Comparison of ENCODE assay signal across 10 mouse cellular contexts in genomic region chr19:29271147-29271578, GRCm38 (mm10). TPM values are rescaled to one million over a fixed set of nuclear protein-coding genes. Genes with fewer than 3 reads are reported as not detected.
A peak's percentile ranks its signal among the peaks of the same experiment; 100 is the strongest.
DNase-seq lines count a peak whose midpoint lies in the region; ATAC-seq and TF ChIP-seq lines count a peak whose summit lies in the region.
"Had no signal": no experiment of that assay in that cellular context is flagged by ENCODE, and none has a peak within 500 bp of the region (broad histone marks: within the 10 kb centered on the region; RNA-seq: fewer than 3 reads in every experiment).

No protein-coding gene starts in this region.

- in situ Hi-C loops in Patski (cut with MboI; ENCODE audit: low pct_unique_long_range_greater_than_20kb), result no loop called here

- no peak overlapping the region for H3K9ac ChIP-seq in kidney, postnatal 0 days (ENCODE audit: low read depth, low read length)
- no peak overlapping the region for H3K9ac ChIP-seq in forebrain, embryonic 15.5 days (replicated peaks)
- H3K9ac ChIP-seq: embryonic facial prominence, embryonic 12.5 days; liver, embryonic 13.5 days had no signal

- POLR2A ChIA-PET in Patski (lab: Charles Lee), result interaction anchor here (1.3 kb wide), 1 partner anchor 14 kb away, joined by 3 read pairs; no protein-coding TSS in a partner anchor

- no peak for TF ChIP-seq POLR2A in thymus, adult 2 months (IDR thresholded peaks at IDR 0.05; ENCODE audit: control insufficient read depth, extremely low read depth, insufficient read depth, low read length, poor library complexity)

- no peak overlapping the region for H3K4me2 ChIP-seq in kidney, postnatal 0 days (ENCODE audit: low read length)
- no peak overlapping the region for H3K4me2 ChIP-seq in forebrain, embryonic 15.5 days (replicated peaks)
- H3K4me2 ChIP-seq: embryonic facial prominence, embryonic 12.5 days; liver, embryonic 13.5 days had no signal

- no peaks in the 10 kb centered on the region for H3K36me3 ChIP-seq in kidney, postnatal 0 days (ENCODE audit: insufficient read depth, low read length)
- H3K36me3 ChIP-seq in hindbrain, embryonic 10.5 days, result no peaks in the 10 kb centered on the region; the same call in 1 of the 2 replicates
- peaks cover 12% of the 10 kb centered on the region; the same call in 1 of the 2 replicates for H3K36me3 ChIP-seq in thymus, adult 2 months (ENCODE audit: control insufficient read depth, insufficient read depth, low read length)
- H3K36me3 ChIP-seq in forebrain, embryonic 15.5 days, result peaks cover 5% of the 10 kb centered on the region; the same call in 1 of the 2 replicates
- H3K36me3 ChIP-seq: embryonic facial prominence, embryonic 12.5 days had no signal

- peak; percentile 73 for ATAC-seq in Patski
- ATAC-seq in kidney, postnatal 0 days (replicated peaks; ENCODE audit: low FRiP score, low read depth), result 0 out of 2 replicates have a peak, but pooled peaks have one; percentile 33
- ATAC-seq in forebrain, embryonic 15.5 days (replicated peaks), result no peak

- no peak overlapping the region for H3K27ac ChIP-seq in kidney, postnatal 0 days
- H3K27ac ChIP-seq in hindbrain, embryonic 10.5 days, result no peak overlapping the region
- no peak overlapping the region for H3K27ac ChIP-seq in thymus, adult 2 months (ENCODE audit: control insufficient read depth, insufficient read depth, low read length)
- H3K27ac ChIP-seq in forebrain, embryonic 15.5 days (replicated peaks), result no peak overlapping the region
- H3K27ac ChIP-seq: embryonic facial prominence, embryonic 12.5 days; liver, embryonic 13.5 days had no signal

- CTCF ChIA-PET in Patski (lab: Charles Lee), result interaction anchor here (1.4 to 2.3 kb wide), 9 partner anchors 9 to 208 kb away, joined by 3 to 11 read pairs (median 4); no protein-coding TSS in a partner anchor

- intact Hi-C loops in left cerebral cortex, postnatal 10 days (cut with DNase I), result no loop called here

- no peaks in the 10 kb centered on the region for H3K4me1 ChIP-seq in kidney, postnatal 0 days (replicated peaks; ENCODE audit: insufficient read depth, low read length)
- no peaks in the 10 kb centered on the region; the same call in 1 of the 2 replicates for H3K4me1 ChIP-seq in hindbrain, embryonic 10.5 days (replicated peaks)
- no peaks in the 10 kb centered on the region for H3K4me1 ChIP-seq in thymus, adult 2 months (replicated peaks; ENCODE audit: control insufficient read depth, insufficient read depth, low read length)
- H3K4me1 ChIP-seq in forebrain, embryonic 15.5 days, result peaks cover 4% of the 10 kb centered on the region; the same call in 1 of the 2 replicates

- no peak overlapping the region for H3K4me3 ChIP-seq in kidney, postnatal 0 days (replicated peaks; ENCODE audit: low read depth, low read length)
- no peak overlapping the region for H3K4me3 ChIP-seq in hindbrain, embryonic 10.5 days
- H3K4me3 ChIP-seq in thymus, adult 2 months (ENCODE audit: control insufficient read depth, insufficient read depth, low read length), result no peak overlapping the region
- no peak overlapping the region for H3K4me3 ChIP-seq in forebrain, embryonic 15.5 days
- H3K4me3 ChIP-seq: embryonic facial prominence, embryonic 12.5 days; liver, embryonic 13.5 days had no signal

- 67% methylated on average over 12 of the region's 12 CpGs for WGBS in kidney, postnatal 0 days
- WGBS in hindbrain, embryonic 10.5 days, result 88% methylated on average over 12 of the region's 12 CpGs
- WGBS in thymus, adult 2 months, result 90% methylated on average over 12 of the region's 12 CpGs
- 80% methylated on average over 12 of the region's 12 CpGs for WGBS in forebrain, embryonic 15.5 days

- H3K27me3 ChIP-seq in Patski, result no peaks in the 10 kb centered on the region
- no peaks in the 10 kb centered on the region for H3K27me3 ChIP-seq in kidney, postnatal 0 days (ENCODE audit: insufficient read depth, low read length)
- H3K27me3 ChIP-seq in hindbrain, embryonic 10.5 days (ENCODE audit: insufficient read depth, poor library complexity, severe bottlenecking), result no peaks in the 10 kb centered on the region
- H3K27me3 ChIP-seq in thymus, adult 2 months (ENCODE audit: control insufficient read depth, insufficient read depth, low read length), result no peaks in the 10 kb centered on the region
- H3K27me3 ChIP-seq in forebrain, embryonic 15.5 days, result no peaks in the 10 kb centered on the region
- H3K27me3 ChIP-seq: embryonic facial prominence, embryonic 12.5 days; liver, embryonic 13.5 days had no signal

- no peak for TF ChIP-seq CTCF in Patski (IDR thresholded peaks at IDR 0.05)
- TF ChIP-seq CTCF in kidney, postnatal 0 days (IDR thresholded peaks at IDR 0.05; ENCODE audit: low read depth), result no peak
- no peak for TF ChIP-seq CTCF in thymus, adult 2 months (IDR thresholded peaks at IDR 0.05; ENCODE audit: borderline replicate concordance, control insufficient read depth, extremely low read depth, insufficient read depth, low read length, poor library complexity)

- peak; percentile 77 for DNase-seq in left cerebral cortex, adult 11 months (ENCODE audit: low spot score)
- DNase-seq in left cerebral cortex, postnatal 10 days (ENCODE audit: extremely low spot score in 1 of 2, low spot score in 2 of 2), result no peak
- DNase-seq in Patski (ENCODE audit: low read depth, low spot score), result no peak
- DNase-seq in cerebellum, adult 9-10 months, result peak; percentile 90
- DNase-seq in kidney, postnatal 0 days (ENCODE audit: low spot score), result no peak
- DNase-seq in hindbrain, embryonic 10.5 days (ENCODE audit: low spot score), result no peak
- DNase-seq in thymus, adult 2 months, result no peak
- DNase-seq: liver, embryonic 13.5 days had no signal

- no peaks in the 10 kb centered on the region for H3K9me3 ChIP-seq in kidney, postnatal 0 days (replicated peaks; ENCODE audit: low read length)
- H3K9me3 ChIP-seq in hindbrain, embryonic 10.5 days, result no peaks in the 10 kb centered on the region
- no peaks in the 10 kb centered on the region for H3K9me3 ChIP-seq in forebrain, embryonic 15.5 days
- H3K9me3 ChIP-seq: embryonic facial prominence, embryonic 12.5 days; liver, embryonic 13.5 days had no signal

RNA-seq across cellular contexts. Expression of gene Jak2, which starts 19.5 kb away (rescaled TPM):
- total RNA-seq in left cerebral cortex, postnatal 10 days (2021), result 10 to 100 TPM; 28.5 to 29.2 TPM
- polyA plus RNA-seq in Patski (2021), result 32.4 TPM
- polyA plus RNA-seq in kidney, postnatal 0 days (2015; fragmentation: Nextera tagmentation; extraction: Ambion mirVana), result 8.8 and 9.8 TPM in 2 replicates
- polyA plus RNA-seq in hindbrain, embryonic 10.5 days (2016; fragmentation: Nextera tagmentation; extraction: Ambion mirVana), result 6.9 and 7.0 TPM in 2 replicates
- 14.8 and 16.1 TPM in 2 replicates for polyA plus RNA-seq in thymus, adult 2 months (2012; rRNA removed)
- polyA plus RNA-seq in forebrain, embryonic 15.5 days (2015; fragmentation: Nextera tagmentation; extraction: Ambion mirVana), result 19.2 and 19.8 TPM in 2 replicates

RNA-seq across cellular contexts. Expression of gene Insl6, which starts 54.0 kb away (rescaled TPM):
- under 1 TPM in 1 of 2 experiments, not detected in 1; 0.53 TPM for total RNA-seq in left cerebral cortex, postnatal 10 days (2021)
- polyA plus RNA-seq in Patski (2021), result 2.7 TPM
- polyA plus RNA-seq in kidney, postnatal 0 days (2015; fragmentation: Nextera tagmentation; extraction: Ambion mirVana), result 8.9 and 11.2 TPM in 2 replicates
- polyA plus RNA-seq in hindbrain, embryonic 10.5 days (2016; fragmentation: Nextera tagmentation; extraction: Ambion mirVana), result 9.7 and 10.8 TPM in 2 replicates
- 9.6 and 9.8 TPM in 2 replicates for polyA plus RNA-seq in thymus, adult 2 months (2012; rRNA removed)
- polyA plus RNA-seq in forebrain, embryonic 15.5 days (2015; fragmentation: Nextera tagmentation; extraction: Ambion mirVana), result 1.3 and 1.4 TPM in 2 replicates

Comparison
In these comparisons a context has a peak if more than half of its experiments do, and no peak if none do; other contexts are left out.
1. DNase-seq: peak in left cerebral cortex, adult 11 months (single experiment) and cerebellum, adult 9-10 months (single experiment); none in left cerebral cortex, postnatal 10 days (0 of 2), Patski (single experiment), kidney, postnatal 0 days (single experiment), hindbrain, embryonic 10.5 days (single experiment) and thymus, adult 2 months (single experiment).